Mouse (Mus musculus): ENCODE measurements around the gene Lars2. TPM values are rescaled to one million over a fixed set of nuclear protein-coding genes. Genes with fewer than 3 reads are reported as not detected.
A peak's percentile ranks its signal among the peaks of the same experiment; 100 is the strongest.
"Not testable (repeated sequence)": the region's sequence is repeated elsewhere in the genome, so short reads cannot be mapped to it uniquely, and the experiment has no call there.

Gene Lars2
- total RNA-seq, 2 experiments from 2014 or later: 43.7 to 51.3 TPM

- DNase-seq; intact Hi-C loops (cut with DNase I): not testable (repeated sequence)
Measured at GRCm38 (mm10) chr9:123388087-123389007, 21.6 kb downstream of the Lars2 start.

GRCm38 (mm10) chr9:123391140-123391849, 24.6 kb downstream of the Lars2 start:
- intact Hi-C loops (cut with DNase I): no loop called here
- DNase-seq: no peak

- no peak for DNase-seq
- intact Hi-C loops (cut with DNase I): no loop called here
Measured at GRCm38 (mm10) chr9:123394856-123395255, 28.1 kb downstream of the Lars2 start.

- DNase-seq: no peak
- intact Hi-C loops (cut with DNase I): no loop called here
Measured at GRCm38 (mm10) chr9:123397701-123398100, 31.0 kb downstream of the Lars2 start.

GRCm38 (mm10) chr9:123402215-123402614, 35.5 kb downstream of the Lars2 start:
- intact Hi-C loops (cut with DNase I): no loop called here
- no peak for DNase-seq

- intact Hi-C loops (cut with DNase I): no loop called here
- DNase-seq: no peak
Measured at GRCm38 (mm10) chr9:123403031-123403430, 36.3 kb downstream of the Lars2 start.

GRCm38 (mm10) chr9:123405231-123405630, 38.5 kb downstream of the Lars2 start:
- intact Hi-C loops (cut with DNase I): no loop called here
- no peak for DNase-seq

- intact Hi-C loops (cut with DNase I): no loop called here
- no peak for DNase-seq
Measured at GRCm38 (mm10) chr9:123408771-123409170, 42.0 kb downstream of the Lars2 start.

- no peak for DNase-seq
- intact Hi-C loops (cut with DNase I): no loop called here
Measured at GRCm38 (mm10) chr9:123429863-123430262, 63.1 kb downstream of the Lars2 start.

- no peak for DNase-seq
- intact Hi-C loops (cut with DNase I): no loop called here
Measured at GRCm38 (mm10) chr9:123430973-123431372, 64.2 kb downstream of the Lars2 start.

- intact Hi-C loops (cut with DNase I): loop anchor here (5.0 kb wide), 1 partner anchor 281 kb away; no protein-coding TSS in a partner anchor
- DNase-seq: no peak
Measured at GRCm38 (mm10) chr9:123438223-123438622, 71.5 kb downstream of the Lars2 start.

GRCm38 (mm10) chr9:123440230-123441058, 73.7 kb downstream of the Lars2 start:
- DNase-seq: peak; percentile 31 to 52
- intact Hi-C loops (cut with DNase I): no loop called here

GRCm38 (mm10) chr9:123447101-123447500, 80.4 kb downstream of the Lars2 start:
- intact Hi-C loops (cut with DNase I): not testable (repeated sequence)

GRCm38 (mm10) chr9:123448594-123448993, 81.9 kb downstream of the Lars2 start:
- no peak for DNase-seq
- intact Hi-C loops (cut with DNase I): no loop called here

More at GRCm38 (mm10) chr9:123447101-123447500, 80.4 kb downstream of the Lars2 start:
- not testable (repeated sequence) for DNase-seq

- intact Hi-C loops (cut with DNase I): loop anchor here (1.0 to 2.0 kb wide), 2 partner anchors 55 to 75 kb away; no protein-coding TSS in a partner anchor
- DNase-seq: peak; percentile 65 to 76
Measured at GRCm38 (mm10) chr9:123450174-123450573, 83.4 kb downstream of the Lars2 start.

- intact Hi-C loops (cut with DNase I): loop anchor here (2.0 kb wide), 1 partner anchor 53 kb away; no protein-coding TSS in a partner anchor
- DNase-seq: no peak
Measured at GRCm38 (mm10) chr9:123451772-123452171, 85.0 kb downstream of the Lars2 start.

- intact Hi-C loops (cut with DNase I): no loop called here
- DNase-seq: peak; percentile 21 to 43
Measured at GRCm38 (mm10) chr9:123456634-123457602, 90.2 kb downstream of the Lars2 start.

- peak; percentile 49 to 57 for DNase-seq
- intact Hi-C loops (cut with DNase I): no loop called here
Measured at GRCm38 (mm10) chr9:123457603-123458002, 90.9 kb downstream of the Lars2 start.

GRCm38 (mm10) chr9:123467141-123467620, 100.5 kb downstream of the Lars2 start:
- peak in 1 of 2 experiments; percentile 55 for DNase-seq
- intact Hi-C loops (cut with DNase I): no loop called here

Data from heart, postnatal 14 days (tissue).